Mouse (Mus musculus): ENCODE measurements at regions not wholly inside any gene's neighbourhood (a gene's known extent, or its start where the extent isn't known, plus 50 kb on each side); places are given as distances from the start of the nearest gene placed in this dataset.
A peak's percentile ranks its signal among the peaks of the same experiment; 100 is the strongest.

- ATAC-seq (ENCODE audit: low TSS enrichment), result no peak
Measured at GRCm38 (mm10) chr16:69800955-69801598, 62.5 kb downstream of the Speer2 start.

GRCm38 (mm10) chr16:69796299-69796698 is 67.2 kb downstream of the Speer2 start:
- ATAC-seq (ENCODE audit: low TSS enrichment), result no peak

GRCm38 (mm10) chr16:69790671-69791070 is 72.9 kb downstream of the Speer2 start:
- no peak for ATAC-seq (ENCODE audit: low TSS enrichment)

- ATAC-seq (ENCODE audit: low TSS enrichment), result peak; percentile 57; the same call in 1 of the 2 replicates
Measured at GRCm38 (mm10) chr16:69770768-69771167, 92.8 kb downstream of the Speer2 start.

All from frontal cortex, adult (tissue).